Mouse (Mus musculus): ENCODE measurements around the gene Auts2. TPM values are rescaled to one million over a fixed set of nuclear protein-coding genes. Genes with fewer than 3 reads are reported as not detected.

Gene Auts2
- polyA plus RNA-seq, 1 experiment from 2014 or later: 82.5 TPM

DNA sequence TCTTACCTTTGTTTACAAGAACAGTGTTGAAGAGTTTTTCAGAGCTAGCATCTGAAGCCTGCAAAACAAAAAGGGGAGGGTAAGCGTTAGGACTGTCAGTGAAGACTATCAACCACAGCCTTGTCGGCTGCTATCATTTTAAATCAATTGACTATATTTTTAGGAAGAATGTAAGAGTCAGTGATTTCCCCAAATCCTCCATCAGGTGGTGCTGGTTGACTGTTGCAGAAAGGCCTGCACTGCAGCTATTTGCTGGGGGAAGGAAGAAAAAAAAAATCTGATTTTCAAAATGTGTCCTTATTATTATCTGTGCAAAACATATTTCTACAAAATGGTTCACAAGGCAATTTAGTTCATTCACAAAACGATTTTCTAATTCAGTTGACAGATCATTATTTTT lies 1009.3 kb downstream of the Auts2 start:
- peaks cover 38% of the 10 kb centered on the region for H3K4me1 ChIP-seq (ENCODE audit: control insufficient read depth, insufficient read depth, low read length)
- 9% methylated on average over 3 of the region's 3 CpGs for WGBS
- H3K4me3 ChIP-seq (ENCODE audit: low read depth, low read length): peak overlapping the region; percentile 36
- peak overlapping the region; percentile 60; the same call in 1 of the 2 replicates for H3K27ac ChIP-seq (ENCODE audit: low read depth, low read length)
- no peaks in the 10 kb centered on the region for H3K27me3 ChIP-seq (ENCODE audit: control insufficient read depth, insufficient read depth, low read length)
- H3K4me2 ChIP-seq (ENCODE audit: low read depth, low read length): peak overlapping the region; percentile 82
- no peaks in the 10 kb centered on the region for H3K36me3 ChIP-seq (ENCODE audit: control insufficient read depth, insufficient read depth, low read length)
- ATAC-seq (ENCODE audit: low read depth): no peak
- peak overlapping the region; percentile 43; the same call in 1 of the 2 replicates for H3K9ac ChIP-seq (replicated peaks; ENCODE audit: low read depth, low read length)
- H3K9me3 ChIP-seq (ENCODE audit: control insufficient read depth, low read length): no peaks in the 10 kb centered on the region

DNA sequence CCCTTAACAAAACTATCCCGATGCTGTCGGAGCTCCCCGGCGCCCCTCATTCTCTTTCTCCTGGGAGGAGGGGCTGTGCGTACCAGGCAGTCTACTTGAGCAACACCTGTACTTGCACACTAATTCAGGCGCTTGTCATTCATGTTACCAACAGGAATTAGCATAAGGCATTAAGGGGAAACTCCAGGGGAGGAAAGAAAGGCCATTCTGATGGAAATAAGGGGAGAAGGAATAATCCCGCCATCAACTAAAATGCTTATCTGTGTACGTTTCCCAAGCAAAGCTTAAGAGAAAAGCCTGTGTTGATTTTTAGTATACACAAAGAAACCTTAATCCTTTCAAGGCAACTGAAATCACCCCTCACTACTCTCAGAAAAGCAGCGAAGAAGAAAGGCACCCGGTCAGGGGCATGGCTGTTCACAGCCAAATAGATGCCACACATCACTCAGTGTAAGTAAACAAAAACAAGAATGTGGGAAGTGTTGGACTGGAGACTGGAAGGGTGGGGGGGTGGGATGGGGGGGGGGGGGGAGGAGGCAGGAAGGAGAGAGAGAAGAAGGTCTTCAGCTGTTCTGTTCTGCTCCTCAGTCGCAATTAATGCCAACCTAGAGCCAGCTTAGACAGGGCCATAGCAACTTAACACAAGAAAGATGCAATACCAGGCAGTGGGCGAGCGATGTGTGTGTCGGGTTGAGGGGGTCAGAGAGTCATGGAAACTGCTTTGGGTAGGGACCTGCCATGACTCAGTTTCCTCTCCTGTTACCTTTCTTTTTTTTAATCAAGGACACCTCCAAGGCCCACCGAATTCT lies 1011.2 kb downstream of the Auts2 start:
- Histone ChIP-seq H3K4me2 (ENCODE audit: low read depth, low read length) (peak overlapping the region; percentile 82), H3K27ac (ENCODE audit: low read depth, low read length) (peak overlapping the region; percentile 44), H3K4me3 (ENCODE audit: low read depth, low read length) (peak overlapping the region; percentile 36), H3K36me3 (ENCODE audit: control insufficient read depth, insufficient read depth, low read length) (no peaks in the 10 kb centered on the region), H3K27me3 (ENCODE audit: control insufficient read depth, insufficient read depth, low read length) (no peaks in the 10 kb centered on the region), H3K9ac (replicated peaks; ENCODE audit: low read depth, low read length) (peak overlapping the region; percentile 32; the same call in 1 of the 2 replicates), H3K9me3 (ENCODE audit: control insufficient read depth, low read length) (no peaks in the 10 kb centered on the region), H3K4me1 (ENCODE audit: control insufficient read depth, insufficient read depth, low read length) (peaks cover 50% of the 10 kb centered on the region)
- WGBS: 20% methylated on average over 15 of the region's 15 CpGs
- peak; percentile 38; the same call in 1 of the 2 replicates for ATAC-seq (ENCODE audit: low read depth)

DNA sequence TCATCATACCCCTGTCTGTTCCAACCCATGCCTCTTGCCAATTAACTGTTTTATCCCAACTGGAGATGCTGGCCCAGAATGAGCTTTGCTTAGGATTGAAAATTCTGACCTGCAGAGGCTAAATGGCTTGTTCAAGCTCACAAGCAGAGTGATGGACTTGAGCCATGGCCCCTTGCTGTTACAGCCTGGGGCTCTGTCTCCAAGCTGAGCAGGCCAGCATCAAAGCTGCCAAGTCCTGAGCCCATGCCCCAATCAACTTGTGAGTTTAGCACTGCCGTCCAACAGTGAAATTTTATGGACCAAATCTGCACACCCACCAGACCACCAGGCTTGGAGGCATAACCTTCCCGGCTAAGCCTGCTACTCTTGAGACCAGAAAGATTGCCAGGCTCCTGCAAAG lies 1012.3 kb downstream of the Auts2 start:
- H3K9ac ChIP-seq (replicated peaks; ENCODE audit: low read depth, low read length): peak overlapping the region; percentile 25; the same call in 1 of the 2 replicates
- ATAC-seq (ENCODE audit: low read depth): peak; percentile 51; the same call in 1 of the 2 replicates

DNA sequence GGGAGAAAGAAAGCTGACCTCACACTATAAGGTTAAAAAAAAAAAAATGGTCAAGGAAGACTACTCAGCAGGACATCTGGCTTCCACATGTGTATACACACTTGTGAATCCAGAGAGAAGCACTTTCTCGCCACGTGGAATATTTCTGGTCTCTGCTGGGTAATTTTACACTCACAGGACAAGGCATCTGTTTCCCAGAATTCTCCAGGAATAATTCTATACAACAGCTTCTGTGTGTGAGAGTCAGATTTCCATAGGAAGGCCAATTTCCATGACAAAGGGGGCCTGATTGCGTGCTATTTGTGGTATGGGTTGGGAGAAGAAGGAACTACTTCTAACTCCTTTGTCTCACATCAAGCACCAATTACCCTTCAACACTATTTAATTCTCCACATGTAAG lies 1016.5 kb downstream of the Auts2 start:
- peaks cover 67% of the 10 kb centered on the region for H3K4me1 ChIP-seq (ENCODE audit: control insufficient read depth, insufficient read depth, low read length)
- H3K36me3 ChIP-seq (ENCODE audit: control insufficient read depth, insufficient read depth, low read length): no peaks in the 10 kb centered on the region
- no peak overlapping the region for H3K27ac ChIP-seq (ENCODE audit: low read depth, low read length)
- no peak overlapping the region for H3K9ac ChIP-seq (replicated peaks; ENCODE audit: low read depth, low read length)
- no peaks in the 10 kb centered on the region for H3K9me3 ChIP-seq (ENCODE audit: control insufficient read depth, low read length)
- no peak for ATAC-seq (ENCODE audit: low read depth)
- H3K27me3 ChIP-seq (ENCODE audit: control insufficient read depth, insufficient read depth, low read length): no peaks in the 10 kb centered on the region
- 16% methylated on average over 3 of the region's 3 CpGs for WGBS
- H3K4me3 ChIP-seq (ENCODE audit: low read depth, low read length): no peak overlapping the region
- H3K4me2 ChIP-seq (ENCODE audit: low read depth, low read length): no peak overlapping the region

More for the DNA sequence above, 1012.3 kb downstream of the Auts2 start:
- Histone ChIP-seq H3K4me2 (ENCODE audit: low read depth, low read length) (peak overlapping the region; percentile 82), H3K4me1 (ENCODE audit: control insufficient read depth, insufficient read depth, low read length) (peaks cover 60% of the 10 kb centered on the region), H3K36me3 (ENCODE audit: control insufficient read depth, insufficient read depth, low read length) (no peaks in the 10 kb centered on the region), H3K4me3 (ENCODE audit: low read depth, low read length) (peak overlapping the region; percentile 36), H3K27ac (ENCODE audit: low read depth, low read length) (0 out of 2 replicates have a peak overlapping the region, but pooled peaks have one; percentile 44), H3K27me3 (ENCODE audit: control insufficient read depth, insufficient read depth, low read length) (no peaks in the 10 kb centered on the region), H3K9me3 (ENCODE audit: control insufficient read depth, low read length) (no peaks in the 10 kb centered on the region)
- 9% methylated on average over 2 of the region's 2 CpGs for WGBS

DNA sequence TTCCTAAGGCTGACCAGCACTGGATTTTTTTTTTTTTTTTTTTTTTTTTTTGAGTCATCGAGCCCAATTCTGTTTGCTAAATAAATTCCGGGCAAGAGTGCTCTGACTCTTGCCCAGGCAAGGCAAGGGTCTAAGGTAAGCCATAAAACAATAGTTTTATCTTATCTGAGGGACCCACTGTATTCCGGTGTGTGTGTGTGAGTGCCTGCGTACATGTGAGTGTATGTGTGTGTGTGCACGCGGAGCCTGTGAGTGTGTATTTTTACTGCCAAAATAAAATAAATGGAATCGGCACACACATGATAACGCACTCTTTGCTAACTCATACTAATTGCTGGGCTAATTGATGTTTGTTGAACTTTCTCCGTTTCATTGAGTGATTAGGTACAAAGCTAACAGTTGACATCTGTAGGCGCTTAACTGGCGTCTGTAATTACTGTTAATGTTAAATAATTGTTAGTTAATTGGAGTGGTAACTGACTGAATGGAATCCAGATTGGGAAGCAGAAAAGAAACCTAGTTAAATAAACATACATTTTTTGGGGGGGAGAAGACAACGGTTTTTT lies 1018.2 kb downstream of the Auts2 start:
- no peak overlapping the region for H3K4me3 ChIP-seq (ENCODE audit: low read depth, low read length)
- no peak overlapping the region for H3K27ac ChIP-seq (ENCODE audit: low read depth, low read length)
- H3K9ac ChIP-seq (replicated peaks; ENCODE audit: low read depth, low read length): no peak overlapping the region
- no peaks in the 10 kb centered on the region for H3K36me3 ChIP-seq (ENCODE audit: control insufficient read depth, insufficient read depth, low read length)
- no peaks in the 10 kb centered on the region for H3K9me3 ChIP-seq (ENCODE audit: control insufficient read depth, low read length)
- no peak for ATAC-seq (ENCODE audit: low read depth)
- H3K27me3 ChIP-seq (ENCODE audit: control insufficient read depth, insufficient read depth, low read length): no peaks in the 10 kb centered on the region
- 60% methylated on average over 12 of the region's 12 CpGs for WGBS
- H3K4me1 ChIP-seq (ENCODE audit: control insufficient read depth, insufficient read depth, low read length): peaks cover 59% of the 10 kb centered on the region
- no peak overlapping the region for H3K4me2 ChIP-seq (ENCODE audit: low read depth, low read length)

DNA sequence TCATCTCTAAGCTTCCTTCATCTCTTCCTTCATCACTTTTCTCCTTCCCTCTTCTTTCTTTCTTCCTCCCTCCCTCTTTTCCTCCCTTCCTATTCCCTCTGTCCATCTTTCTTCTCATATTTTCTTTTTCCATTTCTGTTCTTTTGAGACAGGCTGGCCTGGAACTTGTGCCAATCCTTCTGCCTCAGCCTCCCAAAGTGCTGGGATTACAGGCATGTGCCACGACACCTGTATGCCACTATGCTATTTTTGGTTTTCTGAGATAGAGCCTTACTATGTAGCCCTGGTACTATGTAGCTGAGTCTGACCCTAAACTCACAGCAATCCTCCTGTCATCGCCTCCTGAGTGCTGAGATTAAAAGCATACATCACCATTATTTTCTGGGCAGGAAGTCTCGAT lies 1023.6 kb downstream of the Auts2 start:
- H3K9me3 ChIP-seq (ENCODE audit: control insufficient read depth, low read length): no peaks in the 10 kb centered on the region
- no peak for ATAC-seq (ENCODE audit: low read depth)
- no peak overlapping the region for H3K27ac ChIP-seq (ENCODE audit: low read depth, low read length)
- 92% methylated on average over 3 of the region's 3 CpGs for WGBS
- no peaks in the 10 kb centered on the region for H3K27me3 ChIP-seq (ENCODE audit: control insufficient read depth, insufficient read depth, low read length)
- H3K4me3 ChIP-seq (ENCODE audit: low read depth, low read length): no peak overlapping the region
- H3K4me2 ChIP-seq (ENCODE audit: low read depth, low read length): no peak overlapping the region
- peaks cover 34% of the 10 kb centered on the region for H3K4me1 ChIP-seq (ENCODE audit: control insufficient read depth, insufficient read depth, low read length)
- no peaks in the 10 kb centered on the region for H3K36me3 ChIP-seq (ENCODE audit: control insufficient read depth, insufficient read depth, low read length)
- H3K9ac ChIP-seq (replicated peaks; ENCODE audit: low read depth, low read length): no peak overlapping the region

DNA sequence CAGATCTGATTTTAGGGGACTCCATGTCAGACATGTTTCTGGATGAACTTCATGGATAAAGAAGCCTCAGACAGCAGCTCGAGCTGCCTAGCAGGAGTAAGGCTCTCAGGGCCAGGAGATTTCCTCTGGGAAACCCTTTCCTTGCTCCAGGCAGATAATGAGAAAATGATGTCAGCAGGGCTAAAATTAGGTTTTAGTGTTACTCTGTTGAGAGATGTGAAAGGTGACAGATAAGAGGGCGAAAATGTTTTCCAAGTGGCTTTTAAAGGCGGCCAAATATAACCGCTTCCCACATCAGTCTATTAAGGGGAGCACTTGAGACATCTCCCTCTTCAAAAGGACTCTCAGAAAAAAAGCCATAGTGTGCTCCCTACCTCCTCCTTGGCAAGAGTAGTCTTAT lies 1025.5 kb downstream of the Auts2 start:
- Histone ChIP-seq H3K36me3 (ENCODE audit: control insufficient read depth, insufficient read depth, low read length) (no peaks in the 10 kb centered on the region), H3K27me3 (ENCODE audit: control insufficient read depth, insufficient read depth, low read length) (no peaks in the 10 kb centered on the region), H3K27ac (ENCODE audit: low read depth, low read length) (no peak overlapping the region), H3K4me1 (ENCODE audit: control insufficient read depth, insufficient read depth, low read length) (peaks cover 25% of the 10 kb centered on the region), H3K9ac (replicated peaks; ENCODE audit: low read depth, low read length) (no peak overlapping the region), H3K4me2 (ENCODE audit: low read depth, low read length) (no peak overlapping the region), H3K9me3 (ENCODE audit: control insufficient read depth, low read length) (no peaks in the 10 kb centered on the region), H3K4me3 (ENCODE audit: low read depth, low read length) (no peak overlapping the region)
- WGBS: 61% methylated on average over 4 of the region's 4 CpGs
- no peak for ATAC-seq (ENCODE audit: low read depth)

DNA sequence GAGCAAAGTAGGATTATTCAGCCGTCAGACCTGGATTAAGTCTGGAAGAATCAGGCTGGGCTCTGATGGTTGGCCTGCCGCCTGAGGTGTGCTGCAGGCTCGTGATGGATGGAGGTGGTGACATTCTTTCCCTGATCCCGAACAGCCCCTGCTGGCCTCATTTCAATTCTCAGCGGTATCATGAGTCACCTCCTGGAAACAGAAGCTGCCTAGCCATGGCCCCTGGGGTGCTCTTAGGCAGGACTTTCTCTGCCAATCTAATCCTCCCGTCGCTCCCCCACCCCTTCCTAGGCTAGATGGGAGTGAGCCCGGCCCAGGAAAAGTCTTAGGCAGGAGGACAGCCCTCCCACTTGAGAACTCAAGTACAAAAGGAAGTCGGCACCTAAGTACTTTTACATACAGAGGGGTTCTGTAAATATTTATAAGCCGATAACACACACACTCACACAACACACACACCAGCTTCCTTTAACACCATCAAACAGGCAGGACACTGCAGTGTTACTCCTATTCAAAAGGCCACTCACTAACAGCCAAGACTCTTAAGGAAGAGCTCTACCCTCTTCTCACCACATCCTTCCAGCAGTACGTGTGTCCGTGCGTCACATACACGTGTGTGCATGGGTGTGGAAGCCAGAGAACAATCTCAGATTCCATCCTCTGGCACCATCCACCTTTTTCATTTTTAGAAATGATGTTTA lies 1027.3 kb downstream of the Auts2 start:
- Histone ChIP-seq H3K27me3 (ENCODE audit: control insufficient read depth, insufficient read depth, low read length) (no peaks in the 10 kb centered on the region), H3K9ac (replicated peaks; ENCODE audit: low read depth, low read length) (no peak overlapping the region), H3K36me3 (ENCODE audit: control insufficient read depth, insufficient read depth, low read length) (no peaks in the 10 kb centered on the region), H3K9me3 (ENCODE audit: control insufficient read depth, low read length) (no peaks in the 10 kb centered on the region), H3K4me3 (ENCODE audit: low read depth, low read length) (no peak overlapping the region), H3K4me2 (ENCODE audit: low read depth, low read length) (no peak overlapping the region), H3K27ac (ENCODE audit: low read depth, low read length) (no peak overlapping the region), H3K4me1 (ENCODE audit: control insufficient read depth, insufficient read depth, low read length) (peaks cover 20% of the 10 kb centered on the region)
- WGBS: 26% methylated on average over 14 of the region's 14 CpGs
- peak; percentile 25; the same call in 1 of the 2 replicates for ATAC-seq (ENCODE audit: low read depth)

DNA sequence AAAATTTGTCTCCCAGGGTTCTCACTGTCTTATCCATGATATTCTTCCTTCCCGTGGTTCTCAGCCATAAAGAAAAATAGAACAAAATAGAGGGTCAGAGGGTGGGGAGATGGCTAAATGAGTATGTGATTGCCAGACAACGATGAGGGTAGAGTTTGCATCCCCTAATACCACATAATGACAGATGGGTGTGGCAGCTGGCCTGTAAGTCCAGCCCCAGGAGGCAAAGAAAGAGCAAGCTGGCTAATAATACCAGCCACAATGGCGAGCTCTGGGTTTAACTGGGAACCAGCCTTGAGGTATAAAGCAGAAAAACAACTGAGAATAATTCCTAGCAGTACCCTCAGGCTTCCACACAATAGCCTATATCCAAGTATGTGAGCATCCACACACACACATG lies 1029.4 kb downstream of the Auts2 start:
- Histone ChIP-seq H3K9me3 (ENCODE audit: control insufficient read depth, low read length) (no peaks in the 10 kb centered on the region), H3K9ac (replicated peaks; ENCODE audit: low read depth, low read length) (no peak overlapping the region), H3K4me1 (ENCODE audit: control insufficient read depth, insufficient read depth, low read length) (peaks cover 20% of the 10 kb centered on the region), H3K4me2 (ENCODE audit: low read depth, low read length) (no peak overlapping the region), H3K27me3 (ENCODE audit: control insufficient read depth, insufficient read depth, low read length) (no peaks in the 10 kb centered on the region), H3K27ac (ENCODE audit: low read depth, low read length) (no peak overlapping the region), H3K4me3 (ENCODE audit: low read depth, low read length) (no peak overlapping the region), H3K36me3 (ENCODE audit: control insufficient read depth, insufficient read depth, low read length) (no peaks in the 10 kb centered on the region)
- ATAC-seq (ENCODE audit: low read depth): no peak
- 29% methylated on average over 3 of the region's 3 CpGs for WGBS

Measured in neural tube, embryonic 14.5 days (tissue).